Mouse (Mus musculus) heart, postnatal 10 days (tissue): ENCODE results near the gene Trh. TPM values are rescaled to one million over a fixed set of nuclear protein-coding genes. Genes with fewer than 3 reads are reported as not detected.

Experiments
- DNase-seq, 2 experiments: peaks; one replicate each; pipeline ENCODE4 v3.0.0; 2021
- intact Hi-C: fragments of 180-260 bp; cut with DNase I; formaldehyde crosslinking; loops from one replicate; pipeline ENCODE4 v1.15.1; 2025
- total RNA-seq, 2 experiments: library from RNA; stranded (reverse); gene quantifications; 2 replicates each; pipeline ENCODE4 v1.2.3; 2021

The Trh gene
- total RNA-seq, result not detected

DNA sequence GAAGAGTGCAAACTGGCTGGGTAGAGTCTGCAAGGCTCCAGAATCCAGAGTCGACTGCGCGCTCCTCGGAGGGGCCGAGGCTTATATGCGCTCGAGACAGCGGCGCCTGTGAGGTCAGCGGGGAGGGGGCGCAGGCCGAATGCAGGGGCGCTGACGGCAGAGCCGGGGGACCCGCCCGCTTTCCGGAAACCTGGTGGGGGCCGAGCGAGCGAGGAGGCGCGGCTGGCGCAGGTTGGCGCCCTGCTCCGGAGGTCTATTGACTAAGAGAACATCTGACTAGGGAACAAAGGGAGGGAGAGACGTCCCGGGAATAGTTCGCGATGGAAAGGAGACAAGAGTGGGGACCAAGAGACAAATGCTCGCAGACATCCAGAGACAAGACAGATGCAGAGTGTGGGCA, at the start of gene Trh:
Trh (minus strand) TSS at position 60 of the 400 bp plus-strand sequence.
- DNase-seq, result no peak
- intact Hi-C loops, result no loop called here

DNA sequence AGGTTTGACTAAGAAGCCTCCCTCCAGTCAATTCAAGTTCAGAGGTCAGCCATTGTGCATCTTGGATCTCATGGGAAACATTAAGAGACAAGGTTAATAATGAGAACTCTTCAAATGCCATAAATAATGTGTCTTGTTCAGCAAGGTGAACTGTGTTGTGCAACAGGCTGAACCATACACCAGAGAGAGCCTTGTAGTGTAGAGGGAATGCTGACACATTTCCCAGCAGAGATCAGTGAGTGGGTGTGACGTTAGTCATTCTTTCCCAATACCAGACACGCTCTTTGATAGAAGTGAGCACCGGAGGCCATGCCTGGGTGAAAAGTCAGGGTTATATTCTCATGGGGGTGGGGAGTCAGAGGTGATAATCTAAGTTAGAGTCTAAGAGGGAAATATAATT, 46.4 kb upstream of the Trh start:
- intact Hi-C loops, result no loop called here
- no peak for DNase-seq

DNA sequence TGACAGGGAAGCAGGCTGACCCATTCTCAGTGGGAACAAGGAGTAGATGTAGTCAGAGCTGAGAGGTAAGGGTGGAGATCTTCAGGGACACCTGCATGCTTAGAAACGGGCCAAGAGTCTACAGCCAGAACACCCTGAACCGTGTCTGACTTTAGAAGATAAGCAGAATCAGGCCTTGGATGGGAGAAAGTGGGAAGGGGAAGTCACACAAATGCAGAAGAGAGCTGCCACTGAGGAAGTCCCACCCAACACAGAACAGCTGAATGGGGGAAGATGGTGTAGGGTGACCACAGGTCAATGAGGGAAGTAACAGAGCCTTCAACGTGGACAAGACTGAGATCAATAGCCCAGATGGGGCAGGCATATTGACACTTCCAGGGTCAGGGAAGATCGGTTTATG, 42.4 kb upstream of the Trh start:
- DNase-seq, result no peak
- intact Hi-C loops, result loop anchor here (1.0 to 10.0 kb wide), 6 partner anchors 138 to 456 kb away; no protein-coding TSS in a partner anchor

DNA sequence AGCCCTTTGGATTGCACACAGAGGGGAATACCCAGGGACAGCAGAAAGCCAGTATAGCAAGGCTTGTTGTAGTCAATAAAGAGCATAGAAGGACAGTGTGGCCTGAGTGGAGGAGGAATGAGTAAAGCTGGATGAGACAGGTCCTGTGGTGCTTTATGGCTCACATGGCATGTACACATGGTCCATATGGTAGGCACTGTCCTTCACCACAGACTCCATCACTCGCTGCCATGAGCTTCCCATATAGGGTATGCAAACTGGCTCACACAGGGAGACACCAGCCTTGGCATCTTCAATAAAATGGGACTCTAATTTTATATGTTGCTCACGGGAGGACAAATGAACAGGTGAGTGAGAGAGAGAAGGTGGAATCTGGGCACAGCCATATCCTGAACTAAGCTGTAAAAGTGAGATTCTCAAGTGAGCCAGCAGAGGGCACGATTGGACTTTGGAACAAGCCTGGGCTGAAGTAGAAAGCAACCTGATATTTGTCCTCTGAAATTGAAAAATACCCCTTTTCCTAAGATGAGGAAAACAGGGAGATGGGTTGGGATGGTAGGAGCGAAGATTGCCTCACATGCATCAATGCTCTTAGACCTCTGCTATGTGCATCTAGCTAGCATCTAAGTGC, 41.9 kb upstream of the Trh start:
- intact Hi-C loops, result loop anchor here (1.0 to 10.0 kb wide), 6 partner anchors 138 to 457 kb away; no protein-coding TSS in a partner anchor
- DNase-seq, result peak; percentile 66 to 86

DNA sequence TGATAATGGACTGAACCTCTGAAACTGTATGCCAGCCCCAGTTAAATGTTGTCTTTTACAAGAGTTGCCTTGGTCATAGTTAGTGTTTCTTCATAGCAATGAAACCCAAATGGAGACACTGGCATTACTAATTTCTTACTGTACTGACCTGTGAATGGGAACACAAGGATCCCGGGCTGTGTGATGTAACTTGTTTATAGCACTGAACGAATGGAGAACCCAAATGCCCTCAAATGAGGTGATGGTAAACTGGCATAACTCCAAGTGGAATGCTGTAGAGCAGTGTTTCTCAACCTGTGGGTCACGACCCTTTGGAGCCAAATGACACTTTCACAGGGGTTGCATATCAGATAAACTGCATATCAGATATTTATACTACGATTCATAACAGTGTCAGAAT, 41.1 kb upstream of the Trh start:
- intact Hi-C loops, result loop anchor here (5.0 to 10.0 kb wide), 2 partner anchors 139 to 197 kb away; no protein-coding TSS in a partner anchor
- DNase-seq, result no peak

DNA sequence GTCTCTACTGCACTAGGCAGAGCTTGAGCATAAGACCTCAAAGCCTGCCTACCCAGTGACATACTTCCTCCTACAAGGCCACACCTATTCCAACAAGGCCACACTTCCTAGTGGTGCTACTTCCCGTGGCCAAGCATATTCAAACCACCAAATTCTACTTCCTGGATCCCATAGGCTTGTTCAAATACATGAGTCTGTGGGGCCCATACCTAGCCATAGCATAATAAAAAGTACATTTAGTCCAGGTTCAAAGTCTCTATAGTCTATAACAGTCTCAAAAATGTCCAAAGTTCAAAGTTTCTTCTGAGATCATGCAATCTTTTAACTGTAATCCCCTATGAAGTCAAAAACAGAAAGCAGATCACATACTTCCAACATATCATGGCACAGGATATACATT, 32.7 kb upstream of the Trh start:
- DNase-seq, result no peak
- intact Hi-C loops, result no loop called here

DNA sequence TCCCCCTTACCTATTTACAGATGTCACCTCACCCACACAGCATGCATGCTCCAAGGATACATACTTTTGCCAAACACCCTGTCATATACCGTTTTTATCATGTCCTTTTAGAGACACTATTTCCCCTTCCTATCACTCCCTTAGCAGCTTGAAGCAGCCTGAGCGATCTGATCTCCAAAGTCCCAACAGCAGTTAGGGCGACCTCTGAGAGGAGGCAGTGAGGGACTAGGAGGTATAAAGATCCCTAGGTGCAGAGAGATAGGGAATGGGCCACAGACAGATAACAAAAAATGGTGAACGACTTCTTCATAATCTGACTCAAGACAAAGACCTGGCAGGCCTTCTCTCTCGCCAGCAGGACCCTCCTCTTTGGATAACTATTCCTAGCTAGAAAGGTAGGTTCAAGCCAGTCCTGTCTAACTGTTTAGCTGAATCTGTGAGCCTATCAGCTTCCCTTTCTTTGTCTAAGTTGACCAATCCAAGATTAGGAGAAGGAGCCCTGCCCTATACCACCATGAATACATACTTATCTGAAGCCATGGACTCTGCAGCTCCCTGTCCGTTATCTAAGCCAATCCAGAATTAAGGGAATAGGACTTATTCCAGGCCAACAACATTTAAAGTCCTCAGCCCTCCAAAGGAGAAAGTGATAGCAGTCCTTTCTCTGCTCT, 29.3 kb upstream of the Trh start:
- DNase-seq, result no peak
- intact Hi-C loops, result no loop called here

DNA sequence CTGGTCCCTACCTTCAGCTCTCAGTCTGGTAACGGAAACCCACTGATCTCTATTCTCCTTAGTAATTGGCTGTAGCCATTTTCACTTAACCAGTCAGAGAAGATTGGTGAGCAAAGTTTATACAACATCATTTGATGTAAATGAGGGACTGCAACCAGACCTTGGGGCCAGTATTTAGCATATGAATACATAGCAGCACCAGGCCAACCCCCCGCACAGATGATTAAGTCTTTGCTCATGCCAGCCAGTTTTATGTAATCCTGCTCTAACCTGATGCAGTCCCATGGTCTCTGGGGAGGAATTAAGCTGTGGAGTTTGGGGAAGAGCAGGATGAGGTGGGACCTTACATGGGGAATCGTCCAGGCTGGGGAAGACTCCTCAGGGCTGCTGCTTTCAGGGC, 28.2 kb upstream of the Trh start:
- intact Hi-C loops, result no loop called here
- no peak for DNase-seq

DNA sequence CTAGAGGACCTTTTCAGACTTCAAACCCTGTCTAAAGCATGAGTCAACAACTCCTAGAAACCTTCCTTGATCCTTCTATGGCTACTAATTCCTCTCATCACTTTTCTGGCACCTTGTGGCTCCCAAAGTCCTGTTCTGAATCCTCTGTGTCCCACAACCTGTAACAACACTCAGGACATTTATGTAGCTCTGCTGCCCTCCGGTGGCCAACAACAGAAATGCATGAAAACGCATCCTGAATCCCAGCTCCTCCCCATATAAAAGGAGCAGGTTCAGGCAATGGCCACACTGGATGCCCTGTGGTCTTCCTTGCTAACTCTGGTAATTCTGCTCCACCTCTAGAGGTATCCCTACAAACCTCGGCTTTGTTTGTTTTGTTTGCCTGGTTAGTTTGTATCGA, 24.6 kb upstream of the Trh start:
- DNase-seq, result peak; percentile 62 to 85
- intact Hi-C loops, result loop anchor here (1.0 to 10.0 kb wide), 3 partner anchors 50 to 368 kb away; no protein-coding TSS in a partner anchor

DNA sequence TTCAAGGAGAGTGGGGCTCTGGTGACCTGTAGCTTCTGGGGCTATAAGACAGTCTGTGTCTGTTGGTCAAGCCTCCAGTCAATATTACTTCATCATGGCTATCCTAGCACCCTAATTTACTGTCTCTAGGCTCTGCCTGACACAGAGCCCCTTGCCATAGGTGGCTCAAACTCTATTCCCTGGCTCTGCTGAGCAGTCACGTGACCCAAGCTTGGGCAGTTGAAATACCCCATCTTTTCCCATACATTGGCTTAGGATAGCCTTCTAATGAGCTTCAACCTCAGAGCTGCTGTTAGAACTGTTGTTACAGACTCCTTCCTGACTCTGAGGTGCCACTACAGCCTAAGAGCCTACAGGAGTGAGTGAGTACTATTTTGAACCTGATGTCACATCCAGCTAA, 23.6 kb upstream of the Trh start:
- DNase-seq, result no peak
- intact Hi-C loops, result loop anchor here (2.0 to 10.0 kb wide), 2 partner anchors 203 to 367 kb away; no protein-coding TSS in a partner anchor

DNA sequence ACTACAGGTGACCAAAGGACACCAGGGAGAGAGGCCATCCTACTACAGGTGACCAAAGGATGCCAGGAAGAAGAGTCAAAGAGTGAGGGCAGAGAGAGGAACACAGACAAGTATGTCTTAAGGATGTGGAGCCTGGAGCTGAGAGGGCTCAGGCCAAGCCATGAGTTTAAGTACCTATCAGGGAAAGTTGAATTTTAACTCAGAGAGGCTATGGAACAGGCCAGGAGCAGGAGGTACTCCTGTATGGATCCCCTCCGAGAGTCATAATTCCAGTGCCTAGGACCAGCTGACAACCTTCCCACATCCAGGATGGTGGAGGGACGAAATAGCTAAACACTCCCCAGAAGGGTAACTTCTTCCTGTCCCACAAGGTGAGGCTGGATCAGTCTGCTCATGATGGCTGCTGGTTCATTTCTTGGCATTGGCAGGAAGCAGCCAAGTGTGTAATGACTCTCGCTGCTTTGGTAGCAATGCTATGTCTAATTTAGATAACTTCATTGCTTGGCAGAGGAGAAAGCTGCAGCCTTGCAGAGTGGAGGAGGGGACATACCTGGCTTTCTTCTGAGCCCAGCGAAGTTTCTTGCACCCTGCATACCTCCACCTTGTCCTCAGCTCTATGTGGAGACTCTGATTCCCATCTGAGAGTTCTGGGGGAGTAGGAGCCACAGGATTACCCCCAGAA, 16.9 kb upstream of the Trh start:
- no peak for DNase-seq
- intact Hi-C loops, result loop anchor here (10.0 kb wide), 1 partner anchor 197 kb away; no protein-coding TSS in a partner anchor

DNA sequence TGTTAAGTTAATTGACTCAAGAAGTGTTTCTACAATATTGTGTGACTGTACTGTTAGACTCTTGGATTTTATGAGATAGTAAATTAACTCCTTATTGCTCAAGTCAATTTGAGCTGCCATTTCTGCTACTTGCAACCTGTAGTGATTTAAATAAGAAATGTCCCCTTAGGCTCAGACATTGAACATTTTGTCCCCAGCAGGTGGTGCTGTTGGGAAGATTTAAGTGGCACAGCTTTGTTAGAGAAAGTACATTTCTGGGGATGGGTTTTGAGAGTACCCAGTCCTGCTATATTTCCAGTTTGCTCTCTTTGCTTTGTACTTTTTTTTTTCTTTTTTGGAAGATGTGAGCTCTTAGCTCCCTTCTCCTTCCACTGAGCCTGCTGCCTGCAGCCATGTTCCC, 10.9 kb upstream of the Trh start:
- intact Hi-C loops, result no loop called here
- DNase-seq, result no peak

DNA sequence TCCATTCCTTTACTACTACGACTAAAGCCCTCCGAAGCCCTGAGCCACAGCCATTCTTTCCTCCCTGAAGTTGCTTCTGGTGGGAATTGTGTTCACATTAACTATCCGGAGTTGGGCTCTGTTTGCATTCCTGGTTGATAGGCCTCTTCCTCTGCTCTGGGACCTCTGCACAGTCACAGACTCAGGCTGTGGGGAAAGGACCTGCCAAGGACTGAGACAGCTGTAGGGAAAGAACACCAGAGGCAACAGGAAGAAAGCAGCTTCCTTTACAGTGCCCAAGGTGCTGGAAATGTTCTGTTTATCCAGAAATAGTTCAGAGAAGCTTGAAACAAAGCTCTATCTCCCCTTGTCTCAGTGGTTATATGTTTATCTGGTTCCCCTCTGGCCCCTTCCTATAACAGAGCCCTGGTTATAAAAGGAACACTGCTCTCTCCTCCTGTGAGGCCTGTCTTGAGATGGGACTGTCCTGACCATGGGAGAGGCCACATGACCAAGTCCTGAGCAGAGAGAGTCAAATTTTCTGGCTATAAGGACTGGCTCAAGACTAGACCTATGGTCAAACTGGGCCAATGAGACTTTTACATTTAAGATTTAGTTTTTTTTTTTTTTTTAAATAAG, 8.9 kb upstream of the Trh start:
- intact Hi-C loops, result no loop called here
- DNase-seq, result no peak

DNA sequence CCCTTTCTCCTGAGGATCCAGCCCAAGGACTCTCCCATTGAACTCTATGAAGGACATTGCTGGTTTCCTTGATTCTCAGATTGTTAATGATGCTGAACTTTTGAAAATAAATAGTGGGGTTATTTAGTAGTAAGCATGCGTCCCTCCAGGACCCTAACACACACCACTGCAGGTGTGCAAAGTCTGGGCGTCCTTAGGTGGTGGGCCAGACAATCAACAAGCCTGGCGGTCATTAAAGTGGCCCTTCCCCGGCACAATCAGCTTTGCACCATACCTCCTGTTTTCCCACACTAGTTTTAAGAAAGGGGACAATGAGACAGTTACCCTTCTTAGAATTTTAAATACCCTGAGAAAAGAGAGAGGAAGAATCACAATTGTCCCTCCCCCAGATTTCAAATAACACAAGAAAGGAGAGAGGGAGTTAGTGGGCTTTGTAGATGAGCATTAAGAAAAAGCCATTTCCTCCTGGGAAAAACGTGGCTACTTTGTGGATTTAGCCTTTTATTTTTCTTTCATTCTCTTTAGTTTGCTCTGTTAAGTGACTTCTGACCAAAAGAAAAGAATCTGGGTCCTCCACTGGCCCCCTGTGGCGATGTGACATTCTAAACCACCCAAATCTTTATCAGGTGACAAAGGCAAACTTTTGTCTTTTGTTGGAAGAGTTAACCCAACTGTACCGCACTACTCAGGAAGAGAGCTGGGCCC, 2.9 kb upstream of the Trh start:
- intact Hi-C loops, result no loop called here
- no peak for DNase-seq

DNA sequence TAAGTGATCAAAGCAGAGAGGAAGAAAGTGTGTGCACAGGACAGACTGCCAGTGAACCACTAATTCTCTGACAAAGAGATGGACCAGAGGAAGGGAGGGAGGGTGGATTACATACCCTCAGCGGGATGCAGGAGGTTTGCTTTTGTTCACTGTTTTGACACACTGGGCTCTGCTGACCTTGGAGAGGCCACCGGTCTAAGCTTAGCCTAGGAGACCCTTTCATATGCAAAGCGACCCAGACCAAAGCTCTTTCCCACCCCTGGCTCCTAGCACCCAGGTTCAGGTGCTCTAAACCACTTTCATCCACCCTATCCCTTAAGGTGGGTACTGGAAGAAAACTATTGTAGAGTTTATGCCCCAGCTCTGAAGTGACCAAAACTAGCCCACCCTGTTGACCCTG, 1.9 kb upstream of the Trh start:
- DNase-seq, result no peak
- intact Hi-C loops, result no loop called here

DNA sequence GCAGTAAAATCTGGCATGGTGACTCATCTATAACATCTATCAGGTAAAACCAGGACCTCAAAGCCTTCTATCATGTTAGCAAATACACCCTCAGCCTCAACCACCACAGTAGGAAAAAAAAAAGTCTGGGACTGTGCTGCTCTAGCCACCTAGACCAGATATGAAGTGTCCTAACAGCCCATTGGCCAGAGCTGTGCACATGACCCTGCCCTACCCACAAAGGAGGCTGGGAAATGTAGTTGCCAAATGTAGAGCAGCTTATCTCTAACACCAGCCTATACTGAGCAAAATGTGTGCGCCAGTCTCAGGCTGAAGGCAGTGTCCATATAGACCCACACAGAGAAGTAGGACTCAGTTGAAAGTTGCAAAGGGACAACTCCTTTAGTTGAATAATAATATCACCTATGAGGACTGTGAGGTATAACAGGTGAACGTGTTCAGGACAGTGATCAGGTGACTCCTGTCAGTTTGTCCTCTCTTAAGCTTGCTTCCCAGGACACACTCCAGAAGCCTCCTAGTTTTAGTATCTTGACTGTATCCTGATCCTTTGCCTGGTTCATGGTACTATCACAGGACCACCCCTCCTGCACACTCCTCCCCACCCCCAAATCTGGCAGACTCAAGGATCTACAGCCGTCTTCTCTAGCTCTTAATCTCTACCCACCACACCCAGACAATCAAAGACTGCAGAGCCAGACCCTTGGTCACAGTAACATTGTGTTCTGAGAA, 3.1 kb downstream of the Trh start:
- DNase-seq, result peak; percentile 44 to 52
- intact Hi-C loops, result no loop called here

DNA sequence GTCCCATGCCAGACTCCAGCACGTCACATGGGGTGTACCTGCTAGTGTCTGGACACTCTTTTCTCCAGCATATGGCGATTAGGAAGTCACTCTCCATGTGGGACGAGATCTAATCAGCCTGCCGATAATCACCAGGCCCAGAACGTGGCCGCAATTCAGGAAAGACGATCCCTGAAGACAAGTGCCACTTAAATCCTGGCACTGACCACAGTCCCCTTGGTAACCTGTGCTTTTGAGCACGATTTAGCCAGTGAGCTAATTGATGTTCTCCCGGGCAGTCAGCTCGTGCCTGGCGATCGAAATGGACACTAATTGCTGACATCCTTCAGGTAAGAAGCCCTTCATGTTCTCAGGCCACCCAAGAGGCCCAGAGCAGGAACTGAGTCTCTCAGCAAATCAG, 9.4 kb downstream of the Trh start:
- no peak for DNase-seq
- intact Hi-C loops, result no loop called here

DNA sequence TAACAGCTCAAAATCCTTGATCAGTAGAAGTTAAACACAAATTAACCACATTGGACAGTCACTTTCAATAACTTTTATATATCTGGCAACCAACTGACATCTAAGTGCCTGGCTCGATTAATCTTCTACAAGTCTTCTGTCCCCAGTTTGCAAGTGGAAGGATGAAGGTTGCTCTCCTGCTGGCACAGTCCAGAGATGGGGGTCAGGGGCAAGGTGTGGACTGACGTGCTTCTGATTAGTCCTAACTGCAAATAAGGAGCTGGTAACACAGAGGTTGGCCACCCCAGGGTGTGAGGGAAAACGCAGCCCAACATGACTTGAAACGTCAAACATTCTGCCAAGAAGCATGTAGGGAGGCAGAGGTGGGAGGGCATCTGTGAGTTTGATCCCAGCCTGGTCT, 12.7 kb downstream of the Trh start:
- intact Hi-C loops, result no loop called here
- no peak for DNase-seq

DNA sequence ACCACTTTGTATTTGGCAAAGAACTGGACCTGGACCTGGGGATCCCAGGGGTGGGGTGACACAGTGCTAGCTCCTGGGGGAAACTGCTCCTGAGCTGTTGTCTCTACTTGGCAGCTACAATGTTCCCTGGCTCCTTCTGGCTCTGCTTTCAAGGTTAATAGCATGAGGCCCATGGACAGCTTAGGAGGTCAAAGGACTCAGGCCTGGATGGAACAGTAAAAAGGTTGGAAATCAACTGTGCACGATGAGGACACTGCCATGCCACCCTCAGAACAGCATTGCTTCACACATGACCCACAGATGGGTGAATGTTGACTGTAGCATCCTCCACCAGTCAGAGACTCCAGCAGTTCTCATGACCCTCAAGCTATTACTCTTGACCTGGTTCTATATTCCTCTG, 13.1 kb downstream of the Trh start:
- DNase-seq, result no peak
- intact Hi-C loops, result no loop called here

DNA sequence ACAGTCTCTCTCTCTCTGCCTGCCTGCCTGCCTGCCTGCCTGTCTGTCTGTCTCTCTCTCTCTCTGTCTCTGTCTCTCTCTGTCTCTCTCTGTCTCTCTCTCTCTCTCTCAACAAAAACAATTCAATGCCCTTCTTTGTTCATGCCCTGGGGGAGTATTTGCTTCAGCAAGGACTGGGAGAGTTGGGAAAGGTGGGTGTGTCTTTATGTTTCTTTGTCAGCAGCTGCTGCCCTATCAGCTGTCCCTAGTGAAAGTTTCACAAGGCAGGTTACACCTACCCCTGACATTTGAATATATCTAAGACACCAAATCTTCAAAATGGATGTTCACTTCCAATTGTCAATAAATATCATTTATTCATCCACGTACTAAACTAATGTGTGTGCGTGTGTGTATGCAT, 14.9 kb downstream of the Trh start:
- intact Hi-C loops, result no loop called here
- DNase-seq, result no peak
